Mouse (Mus musculus) CH12.LX (cell line): Measurements from ENCODE around the gene Pkd1l2. TPM values are rescaled to one million over a fixed set of nuclear protein-coding genes. Genes with fewer than 3 reads are reported as not detected.

ENCODE experiments used
- DNase-seq: peaks from one replicate; pipeline ENCODE4 v3.0.0-alpha.2; 2013; ENCODE audit errors: extremely low read depth
- H3K27ac ChIP-seq: 2 replicates; pipeline ENCODE4 v1.5.1; 2012; ENCODE audit warnings: low read depth, mild to moderate bottlenecking, control low read depth, moderate library complexity; ENCODE audit not compliant: insufficient read depth
- H3K27me3 ChIP-seq: replicated peaks from 2 replicates; pipeline ENCODE3; 2012; ENCODE audit warnings: inconsistent platforms
- H3K36me3 ChIP-seq, 2 experiments: replicated peaks in 1 of 2; 2 replicates each; pipeline versions ENCODE3 to v1.6.1; 2012; ENCODE audit warnings: inconsistent platforms in 1 of 2, low read length in 1 of 2, mild to moderate bottlenecking in 1 of 2, mixed read lengths in 1 of 2, moderate library complexity in 1 of 2; ENCODE audit not compliant: control insufficient read depth in 1 of 2, insufficient read depth in 1 of 2
- H3K4me1 ChIP-seq, 2 experiments: 2 replicates each; pipeline ENCODE4 v1.6.1; 2012; ENCODE audit warnings: inconsistent platforms in 1 of 2, moderate library complexity in 1 of 2; ENCODE audit not compliant: insufficient read depth in 2 of 2, control insufficient read depth in 1 of 2
- H3K4me2 ChIP-seq: 2 replicates; pipeline ENCODE4 v1.6.1; 2012; ENCODE audit warnings: low read depth, mild to moderate bottlenecking, control low read depth; ENCODE audit not compliant: poor library complexity, insufficient read depth, severe bottlenecking
- H3K4me3 ChIP-seq, 3 experiments: fragments of 150-350 bp in 1 of 3; sonication (generic) in 1 of 3; replicated peaks in 1 of 3; 2 replicates each; pipeline versions ENCODE3 to v1.5.1; 2011 to 2012; ENCODE audit warnings: low read depth in 2 of 3, low read length in 2 of 3, mild to moderate bottlenecking in 2 of 3, moderate library complexity in 2 of 3, control low read depth in 1 of 3, improper control_type of control experiment in 1 of 3, inconsistent platforms in 1 of 3, mixed read lengths in 1 of 3; ENCODE audit not compliant: poor library complexity in 1 of 3
- H3K79me2 ChIP-seq: replicated peaks from 2 replicates; pipeline ENCODE4 v1.6.1; 2012; ENCODE audit warnings: mild to moderate bottlenecking, moderate library complexity; ENCODE audit not compliant: control insufficient read depth, poor library complexity, insufficient read depth, severe bottlenecking; ENCODE audit errors: extremely low read depth
- H3K9ac ChIP-seq: 2 replicates; pipeline ENCODE4 v1.6.1; 2012; ENCODE audit warnings: low read depth, mild to moderate bottlenecking, control low read depth, moderate library complexity; ENCODE audit not compliant: insufficient read depth
- H3K9me3 ChIP-seq: replicated peaks from 2 replicates; pipeline ENCODE3; 2012; ENCODE audit warnings: low read length, inconsistent platforms, mixed read lengths
- CTCF ChIP-seq, 2 experiments: IDR thresholded peaks in 1 of 2; conservative IDR thresholded peaks in 1 of 2; 2 replicates each; pipeline ENCODE4 v1.5.1; 2011 to 2012; ENCODE audit warnings: low read depth in 2 of 2, low read length in 2 of 2, improper control_type of control experiment in 1 of 2, inconsistent platforms in 1 of 2, mild to moderate bottlenecking in 1 of 2, moderate library complexity in 1 of 2
- E2F4 ChIP-seq: IDR thresholded peaks from 2 replicates; pipeline ENCODE4 v1.6.1; 2011; ENCODE audit warnings: low read depth, low read length, improper control_type of control experiment; ENCODE audit not compliant: insufficient replicate concordance
- EP300 ChIP-seq: IDR thresholded peaks from 2 replicates; pipeline ENCODE4 v1.6.1; 2011; ENCODE audit warnings: low read length, improper control_type of control experiment
- ETS1 ChIP-seq: conservative IDR thresholded peaks from 2 replicates; pipeline ENCODE4 v1.6.1; 2012; ENCODE audit warnings: low read depth, mild to moderate bottlenecking, inconsistent platforms, low read length, improper control_type of control experiment, moderate library complexity
- GABPA ChIP-seq: IDR thresholded peaks from 2 replicates; pipeline ENCODE4 v1.6.1; 2012; ENCODE audit warnings: low read depth, low read length, improper control_type of control experiment, inconsistent platforms; ENCODE audit not compliant: insufficient replicate concordance
- IRF4 ChIP-seq: IDR thresholded peaks from 2 replicates; pipeline ENCODE4 v1.6.1; 2014; ENCODE audit warnings: low read depth, mild to moderate bottlenecking, inconsistent platforms, low read length, improper control_type of control experiment
- KAT2A ChIP-seq: IDR thresholded peaks from 2 replicates; pipeline ENCODE4 v1.6.1; 2012; ENCODE audit warnings: low read length, improper control_type of control experiment, inconsistent platforms; ENCODE audit not compliant: insufficient replicate concordance
- MAFK ChIP-seq: IDR thresholded peaks from 2 replicates; pipeline ENCODE4 v1.6.1; 2011; ENCODE audit warnings: low read length, improper control_type of control experiment; ENCODE audit not compliant: insufficient replicate concordance
- MAX ChIP-seq: IDR thresholded peaks from 2 replicates; pipeline ENCODE4 v1.6.1; 2011; ENCODE audit warnings: low read length, improper control_type of control experiment
- MAZ ChIP-seq: IDR thresholded peaks from 2 replicates; pipeline ENCODE4 v1.6.1; 2012; ENCODE audit warnings: low read depth, mild to moderate bottlenecking, inconsistent platforms, low read length, improper control_type of control experiment, moderate library complexity
- MEF2A ChIP-seq: IDR thresholded peaks from 2 replicates; pipeline ENCODE4 v1.6.1; 2014; ENCODE audit warnings: low read depth, mild to moderate bottlenecking, inconsistent platforms, low read length, improper control_type of control experiment, borderline replicate concordance
- MXI1 ChIP-seq: IDR thresholded peaks from 2 replicates; pipeline ENCODE4 v1.6.1; 2011; ENCODE audit warnings: mild to moderate bottlenecking, low read depth, low read length, improper control_type of control experiment
- NRF1 ChIP-seq: IDR thresholded peaks from 2 replicates; pipeline ENCODE4 v1.6.1; 2014; ENCODE audit warnings: low read depth, mild to moderate bottlenecking, inconsistent platforms, low read length, improper control_type of control experiment, moderate library complexity
- POLR2A ChIP-seq: IDR thresholded peaks from 2 replicates; pipeline ENCODE4 v1.6.1; 2011; ENCODE audit warnings: low read depth, mild to moderate bottlenecking, improper control_type of control experiment, low read length
- POLR2AphosphoS2 ChIP-seq: IDR thresholded peaks from 2 replicates; pipeline ENCODE4 v1.6.1; 2011; ENCODE audit warnings: low read depth, low read length, improper control_type of control experiment
- RAD21 ChIP-seq: IDR thresholded peaks from 2 replicates; pipeline ENCODE4 v1.6.1; 2011; ENCODE audit warnings: low read depth, mild to moderate bottlenecking, low read length, improper control_type of control experiment, moderate library complexity
- RCOR1 ChIP-seq: conservative IDR thresholded peaks from 2 replicates; pipeline ENCODE4 v1.6.1; 2012; ENCODE audit warnings: low read depth, mild to moderate bottlenecking, inconsistent platforms, low read length, improper control_type of control experiment
- SIN3A ChIP-seq: IDR thresholded peaks from 2 replicates; pipeline ENCODE4 v1.6.1; 2012; ENCODE audit warnings: low read length, improper control_type of control experiment, inconsistent platforms
- SMC3 ChIP-seq: IDR thresholded peaks from 2 replicates; pipeline ENCODE4 v1.6.1; 2011; ENCODE audit warnings: low read depth, low read length, improper control_type of control experiment
- TBP ChIP-seq: conservative IDR thresholded peaks from 2 replicates; pipeline ENCODE4 v1.6.1; 2011; ENCODE audit warnings: low read depth, low read length, improper control_type of control experiment
- TCF12 ChIP-seq: IDR thresholded peaks from 2 replicates; pipeline ENCODE4 v1.6.1; 2014; ENCODE audit warnings: low read depth, mild to moderate bottlenecking, inconsistent platforms, low read length, improper control_type of control experiment
- UBTF ChIP-seq: IDR thresholded peaks from 2 replicates; pipeline ENCODE4 v1.6.1; 2012; ENCODE audit warnings: low read depth, mild to moderate bottlenecking, inconsistent platforms, low read length, improper control_type of control experiment, moderate library complexity
- USF1 ChIP-seq: IDR thresholded peaks from 2 replicates; pipeline ENCODE4 v1.6.1; 2014; ENCODE audit warnings: low read depth, mild to moderate bottlenecking, inconsistent platforms, low read length, improper control_type of control experiment
- ZC3H11A ChIP-seq: IDR thresholded peaks from 2 replicates; pipeline ENCODE4 v1.6.1; 2012; ENCODE audit warnings: low read depth, mild to moderate bottlenecking, inconsistent platforms, low read length, improper control_type of control experiment
- ZNF384 ChIP-seq: IDR thresholded peaks from 2 replicates; pipeline ENCODE4 v1.6.1; 2012; ENCODE audit warnings: low read depth, low read length, improper control_type of control experiment, inconsistent platforms
- dilution Hi-C: fragments of 300-500 bp; cut with MboI; formaldehyde crosslinking; loops from 2 replicates; pipeline ENCODE4 v1.14.3; 2020; ENCODE audit warnings: low sequenced_read_pairs; ENCODE audit not compliant: extremely low pct_unique_long_range_greater_than_20kb, extremely low pct_ligation_motif_present
- in situ Hi-C: fragments of 300-500 bp; cut with MboI; formaldehyde crosslinking; loops from 3 replicates; pipeline ENCODE4 v1.14.3; 2019; ENCODE audit warnings: low sequenced_read_pairs, low pct_ligation_motif_present, low pct_unique_long_range_greater_than_20kb, mixed read lengths
- polyA plus RNA-seq: library from polyadenylated mRNA; unstranded; fragments of >175 nt; gene quantifications from 2 replicates; pipeline ENCODE4 v1.2.1, GENCODE M21; 2012; ENCODE audit warnings: low read depth; ENCODE audit not compliant: insufficient read length
- total RNA-seq, 2 experiments: library from RNA; depleted of rRNA; stranded (reverse); fragments of 300-350 nt in 1 of 2; fragments of >200 nt in 1 of 2; gene quantifications; 2 replicates each; pipeline ENCODE4 v1.2.3; 2012 to 2014

Pkd1l2 gene
- total and polyA plus RNA-seq, 3 experiments: 0.06 TPM; not detected in 2

DNA sequence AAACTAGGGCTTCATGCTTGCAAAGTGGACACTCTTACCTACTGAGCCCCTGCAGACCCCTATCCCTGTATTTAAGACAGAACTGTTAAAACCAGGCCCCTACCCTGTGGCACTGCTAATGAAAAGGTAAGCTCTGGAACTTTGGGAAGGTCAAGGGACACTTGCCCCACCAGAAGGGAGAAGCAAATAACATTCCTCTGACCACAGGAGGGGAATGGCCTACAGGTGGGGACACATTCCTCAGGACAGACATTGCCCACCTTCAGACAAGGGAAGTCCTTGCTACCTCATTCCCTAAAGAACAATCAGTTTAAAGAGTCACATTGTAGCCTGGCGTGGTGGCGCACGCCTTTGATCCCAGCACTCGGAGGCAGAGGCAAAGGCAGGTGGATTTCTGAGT lies 64.4 kb downstream of the Pkd1l2 start:
- no peak for TF ChIP-seq MAX
- TF ChIP-seq MAFK: no peak
- no peak for TF ChIP-seq SIN3A
- TF ChIP-seq GABPA: no peak
- no peak for TF ChIP-seq TBP
- no peak for TF ChIP-seq ETS1
- TF ChIP-seq SMC3: no peak
- Histone ChIP-seq H3K36me3 (no peaks in the 10 kb centered on the region), H3K9me3 (no peaks in the 10 kb centered on the region), H3K79me2 (no peaks in the 10 kb centered on the region), H3K27me3 (peaks cover 22% of the 10 kb centered on the region), H3K4me3 (no peak overlapping the region), H3K4me2 (no peak overlapping the region), H3K9ac (no peak overlapping the region), H3K27ac (no peak overlapping the region), H3K4me1 (no peaks in the 10 kb centered on the region)
- no peak for DNase-seq
- in situ Hi-C loops: no loop called here
- dilution Hi-C loops: no loop called here

DNA sequence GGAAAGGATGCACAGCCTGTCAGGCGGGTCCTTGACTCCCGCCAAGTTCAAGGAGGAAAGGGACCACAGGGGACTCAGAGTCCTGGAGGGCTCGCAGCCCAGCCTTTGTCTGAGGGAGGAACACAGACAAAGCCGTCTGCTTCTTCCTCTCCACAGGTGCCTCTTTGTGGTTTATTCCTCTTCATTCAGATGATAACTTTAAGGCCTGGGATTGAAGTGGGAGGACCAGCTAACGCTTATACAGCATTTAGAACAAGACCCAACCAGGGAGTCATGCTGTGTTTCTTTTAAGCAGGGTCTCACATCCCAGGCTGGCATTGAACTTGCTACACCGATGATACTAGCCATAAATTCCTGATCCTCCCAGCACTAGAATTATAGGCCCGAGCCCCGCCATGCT lies 65.2 kb downstream of the Pkd1l2 start:
- Histone ChIP-seq H3K36me3 (no peaks in the 10 kb centered on the region), H3K4me2 (no peak overlapping the region), H3K27ac (no peak overlapping the region), H3K27me3 (peaks cover 20% of the 10 kb centered on the region), H3K4me1 (no peaks in the 10 kb centered on the region), H3K9me3 (no peaks in the 10 kb centered on the region), H3K4me3 (no peak overlapping the region), H3K79me2 (no peaks in the 10 kb centered on the region), H3K9ac (no peak overlapping the region)
- DNase-seq: no peak
- dilution Hi-C loops (no loop called here), in situ Hi-C loops (no loop called here)
- TF ChIP-seq SIN3A: no peak
- TF ChIP-seq RAD21: no peak
- no peak for TF ChIP-seq UBTF
- TF ChIP-seq POLR2A: no peak

- no peak overlapping the region for H3K4me3 ChIP-seq
- DNase-seq: no peak
- no peaks in the 10 kb centered on the region for H3K9me3 ChIP-seq
- no peaks in the 10 kb centered on the region for H3K36me3 ChIP-seq
- no peak overlapping the region for H3K4me2 ChIP-seq
- H3K27me3 ChIP-seq: peaks cover 20% of the 10 kb centered on the region
- TF ChIP-seq TBP (no peak), RCOR1 (no peak), MAZ (no peak), POLR2AphosphoS2 (no peak), TCF12 (no peak), ZC3H11A (no peak), NRF1 (no peak), MEF2A (no peak), CTCF (conservative IDR thresholded peaks at IDR 0.05 in 1 of 2, IDR thresholded peaks at IDR 0.05 in 1 of 2; ENCODE audit: low read depth in 2 of 2, low read length in 2 of 2) (no peak), E2F4 (no peak), SMC3 (no peak), USF1 (no peak), MXI1 (no peak), EP300 (no peak), SIN3A (no peak), GABPA (no peak), RAD21 (no peak), KAT2A (no peak), IRF4 (no peak), ZNF384 (no peak)
- H3K27ac ChIP-seq: no peak overlapping the region
- no peak overlapping the region for H3K9ac ChIP-seq
- no peaks in the 10 kb centered on the region for H3K79me2 ChIP-seq
- peaks cover 5% of the 10 kb centered on the region in 2 experiments; a peak in 3 of 4 replicates for H3K4me1 ChIP-seq
- dilution Hi-C loops: no loop called here
- in situ Hi-C loops: no loop called here
Measured at GRCm38 (mm10) chr8:117015670-117016069, 66.6 kb downstream of the Pkd1l2 start.
